Mouse (Mus musculus): Measurements from ENCODE around the gene Arhgap22. TPM values are rescaled to one million over a fixed set of nuclear protein-coding genes. Genes with fewer than 3 reads are reported as not detected.

Arhgap22 gene
- polyA plus RNA-seq, 1 experiment = 230 TPM

- no peaks in the 10 kb centered on the region for H3K79me3 ChIP-seq (ENCODE audit: low read depth)
Observed at GRCm38 (mm10) chr14:33207011-33207410, 6.8 kb upstream of the Arhgap22 start.

GRCm38 (mm10) chr14:33208331-33208730 is 5.5 kb upstream of the Arhgap22 start:
- TF ChIP-seq MYOG (IDR thresholded peaks at IDR 0.05; ENCODE audit: control insufficient read depth, extremely low read depth, insufficient read length) (no peak), FOSL1 (IDR thresholded peaks at IDR 0.05; ENCODE audit: insufficient read depth, low read length, poor library complexity, severe bottlenecking) (no peak), CEBPB (IDR thresholded peaks at IDR 0.05; ENCODE audit: low read depth) (no peak), USF1 (IDR thresholded peaks at IDR 0.05; ENCODE audit: low read depth) (no peak), CTCF (IDR thresholded peaks at IDR 0.05; ENCODE audit: control insufficient read depth, insufficient read depth, insufficient read length) (no peak), MAX (IDR thresholded peaks at IDR 0.05) (no peak), MYOD1 (IDR thresholded peaks at IDR 0.05; ENCODE audit: control insufficient read depth, insufficient read length, low read depth) (no peak)

More at GRCm38 (mm10) chr14:33207011-33207410, 6.8 kb upstream of the Arhgap22 start:
- H3K79me2 ChIP-seq (ENCODE audit: control insufficient read depth, insufficient read depth) = no peaks in the 10 kb centered on the region
- H3K27me3 ChIP-seq (ENCODE audit: control insufficient read depth, insufficient read depth, insufficient read length) = peaks cover 3% of the 10 kb centered on the region
- H3K36me3 ChIP-seq (ENCODE audit: control insufficient read depth, insufficient read depth) = no peaks in the 10 kb centered on the region
- no peak overlapping the region for H3K4me3 ChIP-seq (ENCODE audit: insufficient read depth, poor library complexity, severe bottlenecking)
- TF ChIP-seq FOSL1 (IDR thresholded peaks at IDR 0.05; ENCODE audit: insufficient read depth, low read length, poor library complexity, severe bottlenecking) = no peak
- TF ChIP-seq CEBPB (IDR thresholded peaks at IDR 0.05; ENCODE audit: low read depth) = no peak
- TF ChIP-seq MYOG (IDR thresholded peaks at IDR 0.05; ENCODE audit: control insufficient read depth, extremely low read depth, insufficient read length) = no peak
- no peak for TF ChIP-seq MAX (IDR thresholded peaks at IDR 0.05)
- TF ChIP-seq CTCF (IDR thresholded peaks at IDR 0.05; ENCODE audit: control insufficient read depth, insufficient read depth, insufficient read length) = peak; percentile 50
- TF ChIP-seq USF1 (IDR thresholded peaks at IDR 0.05; ENCODE audit: low read depth) = no peak
- no peak overlapping the region for H3ac ChIP-seq (ENCODE audit: control insufficient read depth, insufficient read length, low read depth)

GRCm38 (mm10) chr14:33210806-33211205 is 3.0 kb upstream of the Arhgap22 start:
- H3K4me3 ChIP-seq (ENCODE audit: insufficient read depth, poor library complexity, severe bottlenecking) = no peak overlapping the region
- H3K27me3 ChIP-seq (ENCODE audit: control insufficient read depth, insufficient read depth, insufficient read length) = no peaks in the 10 kb centered on the region
- no peaks in the 10 kb centered on the region for H3K36me3 ChIP-seq (ENCODE audit: control insufficient read depth, insufficient read depth)
- no peak for TF ChIP-seq MYOD1 (IDR thresholded peaks at IDR 0.05; ENCODE audit: control insufficient read depth, insufficient read length, low read depth)
- no peak for TF ChIP-seq FOSL1 (IDR thresholded peaks at IDR 0.05; ENCODE audit: insufficient read depth, low read length, poor library complexity, severe bottlenecking)
- TF ChIP-seq CEBPB (IDR thresholded peaks at IDR 0.05; ENCODE audit: low read depth) = no peak
- TF ChIP-seq MAX (IDR thresholded peaks at IDR 0.05) = no peak
- no peak for TF ChIP-seq CTCF (IDR thresholded peaks at IDR 0.05; ENCODE audit: control insufficient read depth, insufficient read depth, insufficient read length)
- no peak for TF ChIP-seq USF1 (IDR thresholded peaks at IDR 0.05; ENCODE audit: low read depth)
- TF ChIP-seq MYOG (IDR thresholded peaks at IDR 0.05; ENCODE audit: control insufficient read depth, extremely low read depth, insufficient read length) = no peak
- H3K79me3 ChIP-seq (ENCODE audit: low read depth) = no peaks in the 10 kb centered on the region
- H3ac ChIP-seq (ENCODE audit: control insufficient read depth, insufficient read length, low read depth) = no peak overlapping the region
- no peaks in the 10 kb centered on the region for H3K79me2 ChIP-seq (ENCODE audit: control insufficient read depth, insufficient read depth)

More at GRCm38 (mm10) chr14:33208331-33208730, 5.5 kb upstream of the Arhgap22 start:
- no peak overlapping the region for H3K4me3 ChIP-seq (ENCODE audit: insufficient read depth, poor library complexity, severe bottlenecking)
- H3ac ChIP-seq (ENCODE audit: control insufficient read depth, insufficient read length, low read depth) = no peak overlapping the region
- no peaks in the 10 kb centered on the region for H3K79me3 ChIP-seq (ENCODE audit: low read depth)
- H3K27me3 ChIP-seq (ENCODE audit: control insufficient read depth, insufficient read depth, insufficient read length) = peaks cover 3% of the 10 kb centered on the region
- H3K36me3 ChIP-seq (ENCODE audit: control insufficient read depth, insufficient read depth) = no peaks in the 10 kb centered on the region
- H3K79me2 ChIP-seq (ENCODE audit: control insufficient read depth, insufficient read depth) = no peaks in the 10 kb centered on the region

GRCm38 (mm10) chr14:33212271-33212957 is 1.4 kb upstream of the Arhgap22 start:
- H3K4me3 ChIP-seq (ENCODE audit: insufficient read depth, poor library complexity, severe bottlenecking) = no peak overlapping the region
- no peaks in the 10 kb centered on the region for H3K79me3 ChIP-seq (ENCODE audit: low read depth)
- H3ac ChIP-seq (ENCODE audit: control insufficient read depth, insufficient read length, low read depth) = no peak overlapping the region
- no peaks in the 10 kb centered on the region for H3K27me3 ChIP-seq (ENCODE audit: control insufficient read depth, insufficient read depth, insufficient read length)
- no peaks in the 10 kb centered on the region for H3K36me3 ChIP-seq (ENCODE audit: control insufficient read depth, insufficient read depth)
- H3K79me2 ChIP-seq (ENCODE audit: control insufficient read depth, insufficient read depth) = no peaks in the 10 kb centered on the region
- TF ChIP-seq MYOD1 (IDR thresholded peaks at IDR 0.05; ENCODE audit: control insufficient read depth, insufficient read length, low read depth) (peak; percentile 69), MYOG (IDR thresholded peaks at IDR 0.05; ENCODE audit: control insufficient read depth, extremely low read depth, insufficient read length) (no peak)

GRCm38 (mm10) chr14:33212958-33213309 is 892 bp upstream of the Arhgap22 start:
- Histone ChIP-seq H3K79me2 (ENCODE audit: control insufficient read depth, insufficient read depth) (no peaks in the 10 kb centered on the region), H3K36me3 (ENCODE audit: control insufficient read depth, insufficient read depth) (no peaks in the 10 kb centered on the region), H3ac (ENCODE audit: control insufficient read depth, insufficient read length, low read depth) (no peak overlapping the region), H3K79me3 (ENCODE audit: low read depth) (no peaks in the 10 kb centered on the region), H3K4me3 (ENCODE audit: insufficient read depth, poor library complexity, severe bottlenecking) (no peak overlapping the region), H3K27me3 (ENCODE audit: control insufficient read depth, insufficient read depth, insufficient read length) (no peaks in the 10 kb centered on the region)
- TF ChIP-seq USF1 (IDR thresholded peaks at IDR 0.05; ENCODE audit: low read depth) = no peak
- TF ChIP-seq CEBPB (IDR thresholded peaks at IDR 0.05; ENCODE audit: low read depth) = no peak
- no peak for TF ChIP-seq CTCF (IDR thresholded peaks at IDR 0.05; ENCODE audit: control insufficient read depth, insufficient read depth, insufficient read length)
- no peak for TF ChIP-seq MAX (IDR thresholded peaks at IDR 0.05)
- TF ChIP-seq MYOG (IDR thresholded peaks at IDR 0.05; ENCODE audit: control insufficient read depth, extremely low read depth, insufficient read length) = no peak
- no peak for TF ChIP-seq MYOD1 (IDR thresholded peaks at IDR 0.05; ENCODE audit: control insufficient read depth, insufficient read length, low read depth)
- no peak for TF ChIP-seq FOSL1 (IDR thresholded peaks at IDR 0.05; ENCODE audit: insufficient read depth, low read length, poor library complexity, severe bottlenecking)

- TF ChIP-seq CTCF (IDR thresholded peaks at IDR 0.05; ENCODE audit: control insufficient read depth, insufficient read depth, insufficient read length) (no peak), MAX (IDR thresholded peaks at IDR 0.05) (no peak), FOSL1 (IDR thresholded peaks at IDR 0.05; ENCODE audit: insufficient read depth, low read length, poor library complexity, severe bottlenecking) (no peak), MYOG (IDR thresholded peaks at IDR 0.05; ENCODE audit: control insufficient read depth, extremely low read depth, insufficient read length) (no peak), CEBPB (IDR thresholded peaks at IDR 0.05; ENCODE audit: low read depth) (no peak), USF1 (IDR thresholded peaks at IDR 0.05; ENCODE audit: low read depth) (no peak), MYOD1 (IDR thresholded peaks at IDR 0.05; ENCODE audit: control insufficient read depth, insufficient read length, low read depth) (no peak)
- H3K27me3 ChIP-seq (ENCODE audit: control insufficient read depth, insufficient read depth, insufficient read length) = no peaks in the 10 kb centered on the region
- H3K79me3 ChIP-seq (ENCODE audit: low read depth) = no peaks in the 10 kb centered on the region
- no peak overlapping the region for H3ac ChIP-seq (ENCODE audit: control insufficient read depth, insufficient read length, low read depth)
- H3K4me3 ChIP-seq (ENCODE audit: insufficient read depth, poor library complexity, severe bottlenecking) = no peak overlapping the region
- H3K79me2 ChIP-seq (ENCODE audit: control insufficient read depth, insufficient read depth) = no peaks in the 10 kb centered on the region
- no peaks in the 10 kb centered on the region for H3K36me3 ChIP-seq (ENCODE audit: control insufficient read depth, insufficient read depth)
Observed at GRCm38 (mm10) chr14:33214767-33215128, 922 bp downstream of the Arhgap22 start.
